Mouse (Mus musculus) Patski (cell line): Measurements from ENCODE around the gene Sumo3. TPM values are rescaled to one million over a fixed set of nuclear protein-coding genes. Genes with fewer than 3 reads are reported as not detected.

Experiments used
- ATAC-seq: fragments of 100-300 bp; one replicate; pipeline ENCODE4 v1.8.0; 2021
- CTCF ChIA-PET: fragments of 350-600 bp; sonication (Branson Sonifier 250); formaldehyde crosslinking; loops from one replicate; lab custom pipeline; 2022; ENCODE audit warnings: inconsistent platforms; lab: Charles Lee
- POLR2A ChIA-PET: fragments of 350-600 bp; sonication (Branson Sonifier 250); formaldehyde crosslinking; loops from one replicate; lab custom pipeline; 2022; ENCODE audit warnings: antibody characterized with exemption, inconsistent platforms; lab: Charles Lee
- DNase-seq: peaks from one replicate; pipeline ENCODE4 v3.0.0-alpha.2; 2011; ENCODE audit warnings: low read depth, low spot score
- H3K27me3 ChIP-seq: fragments of 371-371 bp; one replicate; pipeline ENCODE4 v1.5.1; 2021
- CTCF ChIP-seq: fragments of 100-300 bp; IDR thresholded peaks from one replicate; pipeline ENCODE4 v1.5.1; 2021
- in situ Hi-C: fragments of 300-500 bp; cut with MboI; formaldehyde crosslinking; loops from 3 replicates; pipeline ENCODE4 v1.11.1; 2018; ENCODE audit warnings: low pct_unique_long_range_greater_than_20kb, mixed read lengths
- polyA plus RNA-seq: library from polyadenylated mRNA; unstranded; gene quantifications from one replicate; pipeline ENCODE4 v1.2.3, GENCODE M21; 2021

Gene Sumo3
- polyA plus RNA-seq, 1 experiment from 2014 or later = 235 TPM

DNA sequence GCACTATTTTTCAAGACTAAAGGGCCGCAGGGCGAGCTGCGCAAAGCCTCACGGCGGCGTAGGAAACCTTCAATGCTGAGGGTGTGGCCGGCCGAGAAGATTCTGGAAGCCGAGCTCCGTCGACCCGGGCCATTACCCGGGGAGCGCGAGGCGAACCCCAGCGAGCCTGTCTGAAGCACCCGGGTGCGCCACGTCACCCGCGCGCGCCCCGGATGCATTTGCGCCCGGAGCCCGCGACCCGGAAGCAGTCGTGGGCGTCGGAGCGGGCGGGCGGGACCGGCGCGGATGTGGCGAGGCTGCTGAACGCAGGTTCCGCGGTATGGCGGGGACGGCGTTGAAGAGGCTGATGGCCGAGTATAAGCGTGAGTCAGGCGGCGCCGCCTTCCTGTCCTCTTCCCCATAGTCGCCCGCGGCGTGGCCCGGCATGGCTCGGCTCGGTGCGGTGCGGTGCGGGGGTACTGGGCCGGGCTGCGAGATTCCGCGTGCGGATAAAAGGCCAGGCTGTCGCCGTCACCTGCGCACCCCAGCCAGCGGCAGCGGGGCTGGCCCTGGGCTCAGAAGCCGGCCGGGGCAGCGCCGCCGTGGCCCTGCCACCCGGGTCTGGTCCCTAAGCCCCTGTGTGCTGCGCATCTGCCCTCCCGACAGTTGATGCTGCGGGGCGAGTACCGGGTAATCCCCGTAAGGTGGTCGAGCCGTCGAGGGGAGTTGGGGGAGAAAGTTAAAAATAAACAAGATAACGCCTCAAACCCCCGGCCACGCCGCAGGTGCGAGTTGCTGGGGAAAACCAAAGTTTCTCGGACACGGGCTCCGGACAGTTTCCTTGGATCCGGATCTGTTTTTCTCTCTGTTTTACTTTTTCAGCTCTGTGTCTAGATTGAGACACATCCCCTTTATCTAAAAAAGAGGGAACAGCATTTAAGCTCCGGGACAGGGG lies 16.4 kb downstream of the Sumo3 start, which contains the start of gene Ube2g2:
Gene Ube2g2, plus strand, starts transcription at position 221 of the 934 bp plus-strand sequence.
- ATAC-seq (peak; percentile 55), DNase-seq (no peak)
- ChIA-PET CTCF (interaction anchor here (1.3 kb wide), 1 partner anchor 42 kb away, joined by 3 read pairs; no protein-coding TSS in a partner anchor), POLR2A (interaction anchor here (1.0 to 2.0 kb wide), 2 partner anchors 11 to 16 kb away, joined by 3 to 4 read pairs; no protein-coding TSS in a partner anchor)
- no peaks in the 10 kb centered on the region for H3K27me3 ChIP-seq
- no peak for TF ChIP-seq CTCF
- in situ Hi-C loops = no loop called here

DNA sequence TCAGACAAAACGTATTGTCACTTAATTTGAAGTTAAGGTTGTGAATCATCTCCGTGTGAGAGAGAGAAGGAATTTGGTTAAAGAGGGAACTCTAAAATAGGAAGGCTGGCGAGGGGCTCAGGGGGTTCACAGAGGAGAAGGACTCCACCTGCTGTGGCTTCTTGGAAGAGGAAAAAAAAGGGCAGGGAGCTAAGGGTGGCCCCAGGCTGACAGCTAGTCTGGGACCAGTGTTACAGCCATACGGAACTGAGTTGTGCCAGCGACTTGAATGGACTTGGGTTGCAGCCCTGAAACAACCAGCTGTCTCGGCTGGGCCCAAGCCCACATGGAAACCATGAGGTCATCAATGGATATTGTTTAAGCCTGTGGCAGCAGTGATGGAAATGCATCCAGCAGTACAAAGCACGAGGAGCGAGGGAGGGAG lies 17.2 kb downstream of the Sumo3 start:
- no peak for DNase-seq
- in situ Hi-C loops = no loop called here
- TF ChIP-seq CTCF = no peak
- ChIA-PET CTCF (interaction anchor here (1.3 kb wide), 1 partner anchor 43 kb away, joined by 3 read pairs; no protein-coding TSS in a partner anchor), POLR2A (interaction anchor here (0.7 to 2.0 kb wide), 2 partner anchors 15 to 16 kb away, joined by 3 to 4 read pairs; no protein-coding TSS in a partner anchor)
- no peaks in the 10 kb centered on the region for H3K27me3 ChIP-seq
- no peak for ATAC-seq

DNA sequence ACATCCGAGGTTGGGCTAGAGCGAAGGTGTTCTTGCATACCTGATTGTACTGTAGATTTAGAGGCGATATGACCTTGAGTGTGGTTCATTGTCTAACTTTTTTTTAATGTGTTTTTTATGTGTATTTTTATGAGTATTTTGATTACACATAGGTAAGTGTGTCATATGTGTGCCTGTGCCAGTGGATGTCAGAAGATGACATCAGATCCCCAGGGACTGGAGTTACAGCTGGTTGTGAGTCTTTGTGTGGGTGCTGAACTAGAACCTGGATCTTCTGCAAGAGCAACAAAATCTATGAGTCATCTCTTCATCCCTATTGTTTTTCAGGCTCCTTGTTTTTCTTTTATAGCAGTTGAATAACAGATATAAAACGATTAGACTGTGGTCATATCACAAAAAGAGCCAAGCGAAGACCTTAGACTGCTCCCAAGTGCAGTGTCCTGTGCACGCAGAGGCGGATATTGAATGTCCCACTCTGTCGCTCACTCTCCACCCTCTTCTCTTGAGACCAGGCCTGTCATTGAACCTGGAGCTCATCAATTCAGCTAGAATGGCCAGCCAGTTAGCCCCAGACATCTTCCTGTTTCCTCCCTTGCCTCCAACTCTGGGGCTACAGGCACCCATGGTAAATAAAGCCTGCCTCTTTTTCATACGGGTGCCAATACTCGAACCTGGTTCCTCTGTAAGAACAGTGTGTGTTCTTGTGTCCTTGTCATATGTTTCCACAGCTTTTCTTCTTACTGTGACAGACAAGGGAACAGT lies 17.9 kb downstream of the Sumo3 start:
- no peak for ATAC-seq
- no peak for TF ChIP-seq CTCF
- CTCF ChIA-PET = interaction anchor here (1.3 kb wide), 1 partner anchor 43 kb away, joined by 3 read pairs; no protein-coding TSS in a partner anchor

GRCm38 (mm10) chr10:77624570-77624995 lies 18.7 kb downstream of the Sumo3 start:
- DNase-seq = no peak
- POLR2A ChIA-PET = no interaction called here
- TF ChIP-seq CTCF = no peak
- in situ Hi-C loops = no loop called here
- ATAC-seq = no peak
- CTCF ChIA-PET = no interaction called here
- no peaks in the 10 kb centered on the region for H3K27me3 ChIP-seq

More for the DNA sequence above, 17.9 kb downstream of the Sumo3 start:
- no peaks in the 10 kb centered on the region for H3K27me3 ChIP-seq
- POLR2A ChIA-PET = interaction anchor here (0.7 kb wide), 1 partner anchor 17 kb away, joined by 3 read pairs; no protein-coding TSS in a partner anchor
- in situ Hi-C loops = no loop called here
- DNase-seq = no peak

GRCm38 (mm10) chr10:77626036-77626435 lies 20.1 kb downstream of the Sumo3 start:
- TF ChIP-seq CTCF = no peak
- no peaks in the 10 kb centered on the region for H3K27me3 ChIP-seq
- DNase-seq = no peak
- in situ Hi-C loops = no loop called here
- POLR2A ChIA-PET = no interaction called here
- no peak for ATAC-seq
- CTCF ChIA-PET = no interaction called here

- ChIA-PET CTCF (interaction anchor here (0.8 to 2.1 kb wide), 6 partner anchors 16 to 249 kb away, joined by 3 to 5 read pairs (median 3); no protein-coding TSS in a partner anchor), POLR2A (no interaction called here)
- H3K27me3 ChIP-seq = no peaks in the 10 kb centered on the region
- in situ Hi-C loops = no loop called here
- DNase-seq = no peak
- no peak for ATAC-seq
- TF ChIP-seq CTCF = no peak
These were observed 20.7 kb downstream of the Sumo3 start for GRCm38 (mm10) chr10:77626591-77626990.

GRCm38 (mm10) chr10:77627497-77627896 lies 21.6 kb downstream of the Sumo3 start:
- TF ChIP-seq CTCF = no peak
- H3K27me3 ChIP-seq = no peaks in the 10 kb centered on the region

DNA sequence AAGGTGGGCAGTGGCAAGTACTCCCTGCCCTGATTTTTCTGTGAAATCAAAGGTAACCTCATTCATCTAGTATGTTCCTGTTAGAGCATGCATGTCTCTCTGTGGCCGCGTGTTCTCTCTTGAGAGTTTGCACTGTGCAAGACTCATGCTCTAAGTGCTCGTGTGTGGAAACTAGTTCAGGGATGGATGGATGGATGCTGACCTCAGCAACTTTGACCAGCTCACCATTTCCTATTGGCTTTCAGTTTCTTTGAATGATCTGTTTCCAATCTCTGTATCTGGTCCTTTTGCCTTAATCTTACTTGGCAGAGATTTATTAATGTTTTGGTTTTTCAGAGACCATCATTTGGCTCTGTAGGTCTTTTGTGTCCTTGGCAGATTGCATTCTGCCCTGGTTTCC lies 23.3 kb downstream of the Sumo3 start:
- POLR2A ChIA-PET = no interaction called here
- no peak for DNase-seq
- in situ Hi-C loops = no loop called here
- no peaks in the 10 kb centered on the region for H3K27me3 ChIP-seq
- ATAC-seq = no peak
- CTCF ChIA-PET = no interaction called here
- TF ChIP-seq CTCF = no peak

More at GRCm38 (mm10) chr10:77627497-77627896, 21.6 kb downstream of the Sumo3 start:
- POLR2A ChIA-PET = no interaction called here
- no peak for ATAC-seq
- in situ Hi-C loops = no loop called here
- DNase-seq = no peak
- CTCF ChIA-PET = interaction anchor here (0.7 to 2.1 kb wide), 12 partner anchors 11 to 297 kb away, joined by 3 to 5 read pairs (median 3); no protein-coding TSS in a partner anchor

DNA sequence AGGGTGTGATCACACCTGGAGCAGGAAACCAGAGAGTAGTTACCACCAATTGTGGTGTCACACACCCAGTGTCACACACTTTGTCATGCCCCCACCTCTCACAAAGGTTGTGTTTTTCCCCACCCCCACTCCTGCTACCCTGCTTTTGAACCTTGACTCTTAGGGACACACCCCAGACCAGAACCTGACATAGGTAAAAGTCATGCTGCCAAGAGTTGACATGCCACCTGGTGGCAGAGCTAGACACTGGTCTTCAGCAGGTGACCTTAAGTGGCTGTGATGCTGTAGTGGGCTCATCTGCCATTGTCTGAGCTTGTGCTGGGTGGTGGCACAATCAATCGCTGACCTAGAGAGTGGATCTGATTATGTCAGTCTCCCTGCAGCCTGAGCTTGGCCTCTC lies 24.1 kb downstream of the Sumo3 start:
- ChIA-PET CTCF (no interaction called here), POLR2A (no interaction called here)
- in situ Hi-C loops = loop anchor here (10.0 kb wide), 1 partner anchor 345 kb away; the partner anchor contains the start of genes 1810043G02Rik and Trpm2
- H3K27me3 ChIP-seq = no peaks in the 10 kb centered on the region
- DNase-seq (no peak), ATAC-seq (no peak)
- TF ChIP-seq CTCF = no peak

DNA sequence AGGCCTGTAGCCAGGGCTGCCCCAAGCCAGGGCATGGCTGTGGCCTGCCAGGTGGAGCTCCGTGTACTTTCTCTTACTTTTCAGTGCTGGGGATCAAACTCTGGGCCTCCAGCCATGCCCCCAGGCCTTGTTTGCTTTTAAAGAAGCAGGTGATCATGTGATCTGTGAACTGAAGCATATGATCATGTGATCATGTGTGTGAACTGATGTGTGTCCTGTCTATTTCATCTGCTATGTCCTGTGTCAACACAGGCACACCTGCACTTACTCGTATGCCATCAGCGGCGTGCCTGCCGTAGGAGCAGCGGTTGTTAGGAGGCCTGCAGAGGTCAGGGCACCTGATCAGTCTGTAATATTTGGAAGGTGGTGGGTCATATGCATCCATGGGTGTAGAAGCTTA lies 28.1 kb downstream of the Sumo3 start:
- H3K27me3 ChIP-seq = no peaks in the 10 kb centered on the region
- ChIA-PET POLR2A (no interaction called here), CTCF (interaction anchor here (0.9 kb wide), 1 partner anchor 11 kb away, joined by 3 read pairs; no protein-coding TSS in a partner anchor)
- in situ Hi-C loops = loop anchor here (10.0 kb wide), 1 partner anchor 341 kb away; the partner anchor contains the start of genes 1810043G02Rik and Trpm2
- ATAC-seq (no peak), DNase-seq (no peak)
- TF ChIP-seq CTCF = no peak
